Mouse (Mus musculus): Measurements from ENCODE around the gene Galnt4.

Gene Galnt4

DNA sequence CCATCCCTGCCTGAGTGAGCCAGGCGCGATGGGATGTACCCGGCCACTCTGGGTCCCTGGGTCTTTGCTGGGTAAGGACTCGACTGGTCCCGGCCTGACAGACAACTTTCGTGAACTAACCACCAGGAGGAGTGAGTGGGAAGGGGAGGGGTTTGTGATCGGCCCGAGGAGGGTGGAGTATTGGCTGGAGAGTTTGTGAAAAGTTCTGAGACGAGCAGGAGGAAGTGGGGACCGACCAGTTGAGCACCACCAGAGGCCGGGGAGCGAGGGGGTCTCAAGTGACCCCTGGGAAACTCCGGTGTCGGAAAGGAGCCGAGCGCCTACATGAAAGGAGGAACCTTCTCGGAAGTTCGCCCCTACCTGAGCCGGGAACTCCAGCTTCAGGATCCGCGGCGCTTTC is at the start of gene Galnt4:
TSS of gene Galnt4 (plus strand) at position 196 of the 400 bp plus-strand sequence.
- peak; percentile 92 for DNase-seq (ENCODE audit: low read depth, low spot score)

DNA sequence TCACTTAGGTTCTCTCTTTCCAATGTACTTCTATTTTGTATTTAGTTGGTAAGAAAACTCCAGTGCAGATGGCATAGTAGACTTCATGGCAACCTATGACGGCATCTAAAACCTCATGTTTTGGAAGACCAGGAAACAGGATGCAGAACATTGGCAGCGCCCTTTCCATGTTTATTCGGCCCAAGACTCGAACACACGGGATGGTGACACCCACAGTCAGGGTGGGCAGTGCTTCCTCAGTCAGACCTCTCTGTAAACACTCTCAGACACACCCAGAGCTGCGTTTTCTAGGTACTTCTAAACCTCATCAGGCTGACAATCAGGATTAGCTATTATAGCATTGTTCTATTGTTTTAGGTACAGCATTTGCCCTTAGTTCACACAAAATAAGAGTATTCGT is 47.4 kb upstream of the Galnt4 start:
- DNase-seq (ENCODE audit: low read depth, low spot score), result no peak

DNA sequence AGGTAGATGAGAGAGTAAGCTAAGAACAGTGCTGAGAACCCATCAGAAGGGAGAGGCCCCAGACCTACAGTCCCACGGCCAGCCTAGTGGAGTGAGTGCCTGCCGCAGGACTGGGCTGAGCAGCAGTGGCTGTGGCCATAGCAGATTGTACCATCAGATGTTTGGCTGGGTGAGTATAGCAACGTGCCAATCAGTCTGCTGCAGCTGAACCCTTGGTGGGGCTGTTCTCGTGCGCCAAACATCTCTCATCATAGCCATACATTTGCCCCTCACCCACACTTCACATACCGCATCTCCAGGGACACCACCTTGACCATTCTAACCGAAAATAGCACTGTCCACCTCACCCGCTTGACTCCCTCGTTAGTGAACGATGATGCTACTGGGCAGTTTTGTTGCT is 46.5 kb upstream of the Galnt4 start:
- DNase-seq (ENCODE audit: low read depth, low spot score), result no peak

DNA sequence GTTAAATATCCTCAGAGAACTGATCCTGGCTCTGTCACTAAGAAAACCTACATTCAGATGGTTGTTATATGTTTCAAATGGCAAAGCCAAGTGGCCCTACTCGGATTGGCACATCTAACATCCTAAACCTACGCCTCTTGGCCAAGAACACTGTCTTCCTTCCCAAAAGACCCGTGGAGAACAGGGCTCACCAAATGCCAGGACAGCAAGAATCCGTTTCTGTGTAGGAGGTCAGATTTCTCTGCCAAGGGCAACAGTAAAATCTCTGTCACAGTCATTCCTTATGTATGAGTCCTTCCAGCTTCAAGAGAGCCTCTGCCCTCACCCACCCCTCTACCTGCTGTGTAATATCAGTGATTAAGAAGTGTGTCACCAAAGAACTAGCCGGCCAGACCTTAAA is 45.4 kb upstream of the Galnt4 start:
- no peak for DNase-seq (ENCODE audit: low read depth, low spot score)

DNA sequence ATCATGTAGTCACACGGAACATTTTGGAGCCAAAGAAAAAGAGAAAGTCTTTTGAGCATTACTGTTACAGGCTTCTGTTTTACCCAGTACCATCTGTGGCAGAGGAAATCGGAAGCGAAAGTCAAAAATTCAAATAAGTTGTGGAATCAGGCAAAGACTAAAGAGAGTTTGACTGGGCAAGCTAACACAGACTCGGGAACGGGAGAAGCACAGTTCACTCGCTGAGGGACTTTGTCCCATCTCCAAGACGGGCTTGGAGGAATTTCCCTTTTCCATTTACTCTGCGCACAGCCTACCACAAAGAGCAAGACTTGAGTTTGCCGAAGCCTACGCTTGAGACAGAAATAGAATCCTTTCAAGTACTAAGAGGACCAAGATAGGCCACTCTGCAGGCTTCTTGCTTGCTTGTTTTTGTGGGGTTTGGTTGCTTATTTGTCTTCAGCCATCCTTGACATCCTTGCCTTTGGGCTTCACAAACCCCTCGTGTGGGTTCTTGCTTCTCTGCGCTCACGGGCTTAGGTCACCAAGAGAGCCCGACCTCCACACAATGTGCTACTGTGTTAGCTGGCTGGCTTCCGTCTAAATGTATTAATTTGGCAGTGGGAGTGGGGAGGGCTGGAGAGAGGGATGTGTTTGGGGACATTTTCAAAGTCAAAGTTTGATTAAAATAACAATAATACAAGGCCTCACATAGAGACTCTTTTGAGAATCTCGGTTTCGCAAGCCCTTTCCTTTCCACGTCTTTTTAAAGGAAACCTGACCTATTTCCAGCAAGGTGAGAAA is 31.7 kb upstream of the Galnt4 start:
- DNase-seq (ENCODE audit: low read depth, low spot score), result no peak

DNA sequence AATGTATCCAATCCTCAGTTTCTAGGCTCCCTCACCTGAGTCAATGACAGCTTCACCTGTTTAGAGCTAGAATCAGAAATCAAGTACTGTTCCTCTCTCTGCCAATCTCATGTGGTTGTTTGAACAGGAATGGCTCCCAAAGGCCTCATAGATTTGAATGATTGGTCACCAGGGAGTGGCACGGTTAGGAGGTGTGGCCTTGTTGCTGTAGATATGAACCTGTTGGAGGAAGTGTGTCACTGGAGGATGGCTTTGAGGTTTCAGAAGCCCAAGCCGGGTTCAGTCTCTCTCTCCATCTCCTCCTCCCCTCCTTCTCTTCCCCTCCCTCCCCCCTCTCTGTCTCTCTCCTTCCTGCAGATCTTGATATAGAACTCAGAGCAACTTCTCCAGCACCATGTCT is 29.3 kb upstream of the Galnt4 start:
- no peak for DNase-seq (ENCODE audit: low read depth, low spot score)

DNA sequence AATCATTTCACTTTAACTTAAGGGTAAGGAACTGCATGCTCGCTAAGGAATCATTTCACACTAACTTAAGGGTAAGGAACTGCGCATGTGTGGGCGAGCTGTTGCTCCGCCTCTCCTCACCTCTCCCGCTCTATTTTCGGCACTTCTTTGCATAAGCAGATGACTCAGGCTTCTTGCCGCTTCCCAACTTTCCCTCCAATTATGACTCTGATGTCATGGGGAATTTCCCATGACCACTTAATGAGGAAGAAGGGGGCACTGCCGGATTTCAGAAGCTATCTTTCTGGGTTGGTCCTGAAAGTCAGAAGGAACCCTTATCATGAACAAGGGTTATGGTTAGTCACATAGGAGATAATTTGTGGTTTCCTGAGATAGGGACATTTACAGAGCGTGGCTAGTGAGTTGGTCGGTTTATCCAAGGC is 26.4 kb upstream of the Galnt4 start:
- no peak for DNase-seq (ENCODE audit: low read depth, low spot score)

DNA sequence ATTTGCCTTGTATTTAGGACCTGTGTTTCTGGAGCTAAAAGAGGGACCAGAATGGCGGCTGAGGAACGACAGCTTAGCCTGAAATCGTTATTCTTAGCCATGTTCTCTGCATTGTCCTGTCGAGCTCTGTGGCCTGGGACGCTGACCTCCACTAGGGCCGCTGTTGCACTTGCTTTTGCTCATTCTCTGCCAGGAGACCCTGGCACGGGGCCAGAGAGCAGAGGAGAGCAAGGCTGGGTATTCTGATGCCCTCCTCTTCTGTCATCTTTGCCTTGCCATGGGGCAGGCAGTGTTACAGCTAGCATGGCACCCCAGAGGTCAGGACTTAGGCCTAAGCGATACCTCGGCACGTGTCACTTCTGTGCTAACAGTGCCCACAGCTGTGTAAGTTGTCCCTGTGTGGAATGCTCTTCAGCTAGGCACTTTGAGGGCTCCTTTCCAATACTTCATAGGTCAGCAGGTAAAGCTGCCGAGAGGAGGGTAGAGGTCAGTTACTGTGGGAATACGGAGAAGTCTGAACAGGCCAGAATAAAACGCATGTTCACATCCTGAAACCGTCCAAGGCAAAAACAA is 24.4 kb upstream of the Galnt4 start:
- DNase-seq (ENCODE audit: low read depth, low spot score), result no peak

DNA sequence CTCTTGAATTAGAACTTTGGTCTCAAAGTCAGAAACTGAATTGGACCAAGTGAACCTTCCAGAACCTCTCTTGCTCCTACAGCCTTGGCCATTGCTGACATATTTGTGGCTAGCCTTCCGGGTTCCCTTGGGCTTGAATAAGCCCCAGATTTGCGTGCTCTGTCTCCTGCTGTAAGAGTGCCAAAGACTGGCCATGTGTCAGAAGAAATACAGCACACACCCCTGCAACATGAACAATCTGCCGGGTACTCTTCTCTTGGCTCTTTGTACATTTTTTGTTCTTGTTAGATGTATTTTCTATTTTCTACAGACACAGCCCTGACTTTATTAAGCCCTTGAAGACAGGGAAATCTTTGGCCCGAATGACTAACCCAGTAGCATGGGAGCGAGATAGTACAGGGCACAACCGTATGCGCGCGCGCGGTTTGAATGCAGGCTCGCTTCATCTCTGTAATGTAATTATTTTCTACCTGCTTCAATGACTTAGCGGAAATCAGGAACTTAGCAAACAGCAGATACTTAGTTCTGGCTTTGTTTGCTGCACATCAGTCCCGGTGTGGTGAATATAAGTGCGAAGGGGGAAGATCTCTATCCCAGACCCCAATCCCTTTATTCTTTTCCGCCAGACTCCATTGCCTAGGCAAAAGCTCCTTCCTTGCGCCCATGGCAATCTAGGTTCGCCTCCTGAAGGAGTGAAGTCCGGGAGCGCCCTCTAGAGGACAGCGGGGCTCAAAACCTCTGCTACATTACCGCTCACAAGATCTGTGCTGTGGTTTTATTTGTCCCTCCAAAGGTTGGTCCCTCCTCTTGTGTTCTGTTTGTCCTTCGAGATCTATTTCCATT is 23.3 kb upstream of the Galnt4 start:
- peak; percentile 90 for DNase-seq (ENCODE audit: low read depth, low spot score)

DNA sequence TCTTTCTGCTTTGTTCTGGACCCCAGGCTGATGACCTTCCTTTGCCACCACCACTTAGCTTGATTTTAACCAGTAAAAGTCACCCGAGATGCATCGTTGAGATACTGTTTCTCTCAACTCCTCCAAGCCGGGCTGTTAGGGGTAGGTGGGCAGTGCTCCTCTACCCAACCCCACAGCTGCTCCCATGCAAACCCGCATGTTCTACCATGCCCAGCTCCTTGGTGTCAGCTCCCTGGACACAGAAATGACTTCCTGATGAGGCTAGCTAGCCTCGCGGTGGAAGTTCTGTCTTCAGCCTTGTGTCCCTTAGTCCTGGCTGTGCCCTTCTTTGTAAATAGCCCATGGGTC is 22.7 kb upstream of the Galnt4 start:
- no peak for DNase-seq (ENCODE audit: low read depth, low spot score)

DNA sequence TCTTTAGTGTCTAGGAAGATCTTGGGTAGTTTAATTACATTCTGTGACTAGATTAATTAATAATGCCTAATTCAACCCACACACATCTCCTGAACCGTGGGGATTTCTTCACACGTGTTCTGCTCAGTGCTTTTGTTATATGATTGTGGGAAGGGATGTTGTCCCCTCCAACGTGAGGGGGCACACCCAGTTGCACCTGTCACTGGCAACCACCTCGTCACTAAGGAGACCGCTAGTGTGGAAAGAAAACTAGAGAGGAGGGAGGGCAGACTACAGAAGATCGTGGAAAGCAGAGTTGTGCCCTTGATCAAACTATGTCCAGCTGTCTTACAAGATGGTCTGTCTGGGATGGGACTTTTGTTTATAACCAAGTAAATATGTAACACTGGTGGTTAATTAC is 21.9 kb upstream of the Galnt4 start:
- no peak for DNase-seq (ENCODE audit: low read depth, low spot score)

DNA sequence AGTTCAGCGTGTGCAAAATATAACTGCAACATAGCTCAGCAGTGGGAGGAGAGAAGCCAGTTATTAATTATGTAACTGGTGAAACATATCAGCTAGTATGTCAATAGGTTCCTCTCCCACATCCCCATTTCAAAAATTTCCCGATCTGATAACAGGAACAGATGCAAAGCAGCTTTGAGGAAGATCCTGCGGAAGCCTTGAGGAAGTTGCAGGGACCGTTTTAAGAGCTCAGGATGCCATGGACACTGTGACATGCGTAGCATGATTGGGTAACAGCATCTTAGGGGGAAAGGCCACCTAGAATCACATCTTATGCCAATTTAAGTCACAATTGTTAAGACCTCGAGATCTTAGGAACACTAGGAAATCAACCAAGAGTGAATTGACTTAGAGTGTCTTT is 18.1 kb upstream of the Galnt4 start:
- no peak for DNase-seq (ENCODE audit: low read depth, low spot score)

DNA sequence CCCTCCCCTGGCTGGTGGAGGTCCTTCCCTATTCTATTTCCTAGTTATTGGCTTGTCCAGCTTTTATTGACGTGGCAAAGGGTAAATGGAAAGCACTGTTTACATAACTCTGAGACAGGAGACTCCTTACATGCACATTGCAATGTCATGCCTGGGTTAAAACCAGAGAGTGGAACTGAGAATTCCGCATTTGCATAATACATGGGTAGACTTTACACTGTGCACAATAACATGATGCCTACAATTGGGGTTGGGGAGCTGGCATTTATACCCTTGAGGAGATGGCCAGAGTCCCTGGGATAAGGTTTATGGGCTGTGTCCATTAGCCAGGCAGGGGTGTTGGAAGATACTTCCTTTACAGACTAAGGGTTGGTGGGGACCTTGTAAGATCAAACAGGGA is 14.6 kb upstream of the Galnt4 start:
- no peak for DNase-seq (ENCODE audit: low read depth, low spot score)

DNA sequence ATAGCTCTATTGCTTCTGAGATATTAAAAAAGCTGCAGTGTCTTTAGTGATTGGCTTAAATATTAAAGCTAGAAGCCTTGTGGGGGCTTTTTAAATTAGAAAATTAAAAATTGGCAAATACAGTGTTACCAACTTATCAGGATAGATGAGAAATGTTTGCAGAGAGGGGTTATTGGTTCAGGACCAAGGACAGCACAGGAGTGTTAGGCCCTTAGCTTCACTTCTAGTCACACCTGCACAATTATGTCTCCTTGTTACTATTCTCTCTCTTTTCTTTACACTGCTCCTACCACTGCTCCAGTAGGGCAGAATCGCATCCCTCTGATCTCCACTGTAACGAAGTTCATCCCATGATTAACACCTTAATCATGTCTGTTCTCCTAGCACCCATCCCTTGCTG is 12.8 kb upstream of the Galnt4 start:
- peak; percentile 32 for DNase-seq (ENCODE audit: low read depth, low spot score)

DNA sequence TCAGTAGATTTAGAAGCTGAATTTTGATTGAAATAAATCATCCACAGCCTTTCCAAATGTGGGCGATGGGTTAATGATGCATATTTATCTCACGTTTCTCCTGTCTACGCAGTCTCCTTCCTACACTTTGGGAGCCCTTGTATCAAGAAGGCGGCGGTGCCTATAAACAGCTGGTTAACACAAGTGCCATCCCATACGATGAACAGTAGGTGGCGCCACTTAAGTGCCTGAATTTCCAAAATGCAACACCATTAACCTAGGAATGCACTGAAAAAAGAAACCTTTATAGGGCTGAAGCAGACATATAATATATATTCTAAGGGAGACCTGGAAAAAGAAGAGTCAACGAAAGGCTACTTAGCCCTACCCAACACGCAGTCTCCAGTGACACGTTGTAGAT is 10.6 kb upstream of the Galnt4 start:
- DNase-seq (ENCODE audit: low read depth, low spot score), result no peak

DNA sequence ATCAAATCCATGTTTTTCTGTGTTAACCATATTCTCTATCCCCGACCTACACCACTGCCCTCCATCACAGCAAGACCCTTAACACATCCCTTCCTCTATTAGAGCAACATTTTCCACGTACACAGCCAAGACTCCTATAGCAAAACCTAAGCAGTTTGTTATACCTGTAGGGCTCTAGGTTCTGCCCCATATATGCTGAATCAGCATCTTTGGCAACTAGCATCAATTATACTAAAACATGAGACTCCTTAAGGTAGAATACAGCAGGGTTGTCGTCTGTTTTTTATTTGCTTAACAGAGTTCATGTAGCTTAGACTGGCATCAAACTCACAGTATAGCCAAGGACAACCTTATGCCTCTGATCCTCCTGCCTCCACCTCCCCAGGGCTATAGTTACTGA is 2.4 kb upstream of the Galnt4 start:
- no peak for DNase-seq (ENCODE audit: low read depth, low spot score)

DNA sequence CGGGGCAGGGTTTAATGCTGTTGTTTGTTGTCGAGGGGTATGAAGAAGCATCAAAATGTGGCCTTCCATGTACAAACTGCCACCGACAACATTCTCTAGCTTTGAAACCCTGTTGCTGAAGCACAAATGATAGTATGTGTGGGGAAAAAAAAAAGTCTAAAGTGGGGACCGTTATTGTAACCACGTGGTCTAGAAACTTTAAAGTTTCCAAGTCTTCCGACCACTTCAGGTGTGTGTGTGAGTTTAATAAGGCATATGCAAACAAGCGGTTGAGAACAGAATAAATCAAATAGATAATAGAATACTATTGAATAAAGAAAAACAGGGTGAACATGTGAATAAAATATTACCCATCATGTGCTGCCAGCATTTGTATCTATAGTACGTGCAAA is 1.7 kb upstream of the Galnt4 start:
- no peak for DNase-seq (ENCODE audit: low read depth, low spot score)

DNA sequence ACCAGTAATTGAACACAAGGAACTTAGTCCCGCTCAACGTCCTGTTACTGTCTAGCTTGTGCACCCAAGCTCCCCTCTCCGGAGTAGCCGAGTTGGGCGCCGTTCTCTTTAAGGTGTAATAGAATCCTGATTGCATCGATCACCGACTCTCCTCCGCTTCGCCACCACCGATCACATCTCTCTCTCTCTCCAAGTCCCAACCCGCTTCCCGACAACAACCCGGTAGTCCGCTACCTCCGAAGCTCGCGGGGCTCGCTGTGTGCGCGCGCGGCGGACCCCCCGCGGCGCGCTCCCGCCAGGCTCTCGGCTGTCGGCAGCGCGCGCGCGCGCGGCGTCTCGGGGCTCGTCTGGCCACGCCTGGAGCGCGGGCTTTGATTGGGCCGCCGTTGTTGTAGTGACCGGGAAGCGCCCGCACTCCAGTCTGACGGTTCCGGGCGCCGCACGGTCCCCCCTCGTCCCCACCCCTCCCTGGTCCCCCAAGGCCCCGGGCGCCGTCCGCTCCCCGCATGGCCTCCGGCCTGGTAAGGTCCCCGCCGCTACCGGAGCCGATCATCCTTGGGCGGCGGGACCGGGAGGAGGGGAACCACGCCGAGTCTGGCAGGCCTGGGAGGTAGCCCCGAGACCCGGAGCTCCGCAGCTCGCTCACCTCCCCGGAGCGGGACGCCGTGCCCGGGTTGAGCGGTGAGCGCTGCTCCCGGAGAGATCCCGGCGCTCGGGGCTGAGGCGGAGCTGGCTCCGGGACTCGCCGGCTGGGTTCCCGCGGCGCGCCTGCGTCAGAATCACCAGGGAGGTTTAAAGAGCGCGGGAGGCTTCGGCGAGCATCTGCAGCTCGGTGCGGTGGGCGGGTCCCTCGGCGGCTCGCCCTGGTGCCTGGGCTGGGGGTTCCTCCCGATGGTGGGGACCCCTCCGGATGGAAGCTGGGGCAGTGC is 992 bp upstream of the Galnt4 start, which contains the start of gene Poc1b:
TSS of gene Poc1b (plus strand) at position 334 of the 929 bp plus-strand sequence.
- peak; percentile 94 for DNase-seq (ENCODE audit: low read depth, low spot score)

DNA sequence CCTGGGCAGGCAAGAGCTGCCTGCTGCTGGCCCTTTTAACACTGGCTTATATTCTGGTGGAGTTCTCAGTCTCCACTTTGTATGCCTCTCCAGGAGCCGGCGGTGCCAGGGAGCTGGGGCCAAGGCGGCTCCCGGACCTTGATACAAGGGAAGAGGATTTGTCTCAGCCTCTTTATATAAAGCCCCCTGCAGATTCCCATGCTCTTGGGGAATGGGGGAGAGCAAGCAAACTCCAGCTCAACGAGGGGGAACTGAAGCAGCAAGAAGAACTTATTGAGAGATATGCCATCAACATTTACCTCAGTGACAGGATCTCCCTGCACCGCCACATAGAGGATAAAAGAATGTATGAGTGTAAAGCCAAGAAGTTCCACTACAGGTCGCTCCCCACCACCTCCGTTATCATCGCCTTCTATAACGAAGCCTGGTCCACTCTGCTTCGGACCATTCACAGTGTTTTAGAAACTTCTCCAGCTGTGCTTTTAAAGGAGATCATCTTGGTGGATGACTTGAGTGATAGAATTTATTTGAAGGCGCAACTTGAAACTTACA is 548 bp downstream of the Galnt4 start:
- DNase-seq (ENCODE audit: low read depth, low spot score), result peak; percentile 44

DNA sequence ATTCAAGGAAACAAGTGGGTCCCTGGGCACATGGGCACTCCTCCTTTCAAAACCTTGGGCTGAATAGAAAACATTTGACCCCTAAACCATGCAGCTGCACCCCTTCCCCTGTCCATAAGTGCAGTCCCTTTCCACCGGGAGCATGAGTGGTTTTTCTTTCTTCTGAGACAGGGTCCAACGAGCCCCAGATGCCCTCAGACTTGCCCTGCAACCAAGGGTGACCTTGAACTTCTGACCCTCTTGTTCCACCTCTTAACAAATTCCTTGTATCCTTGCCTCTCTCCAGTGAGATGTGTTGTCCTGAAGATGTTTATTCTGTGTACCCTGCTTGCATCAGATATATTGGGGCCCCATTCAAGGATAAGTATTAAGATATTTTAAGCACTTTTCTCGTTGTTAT is 5.6 kb downstream of the Galnt4 start:
- DNase-seq (ENCODE audit: low read depth, low spot score), result no peak

DNA sequence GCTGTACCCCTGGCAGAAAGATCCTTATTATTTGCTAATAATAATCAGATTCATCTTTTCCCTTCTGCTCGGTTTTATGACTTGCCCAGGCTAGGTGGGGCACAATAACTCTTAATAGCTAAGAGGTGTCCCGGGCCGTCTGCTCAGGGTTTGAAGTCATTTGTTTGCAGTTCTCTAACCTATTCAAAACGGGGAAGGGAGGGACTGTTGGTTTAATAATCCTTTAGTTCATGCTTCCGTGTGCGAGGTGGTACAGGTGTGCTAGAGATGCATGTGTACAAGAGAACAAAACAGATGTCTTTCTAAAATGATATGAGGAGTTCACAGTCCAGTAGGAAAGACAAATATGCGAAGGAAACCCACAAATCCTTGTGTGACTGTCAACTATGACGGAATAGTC is 6.3 kb downstream of the Galnt4 start:
- no peak for DNase-seq (ENCODE audit: low read depth, low spot score)
